Mouse (Mus musculus) c-Kit-negative CD71-positive TER-119-positive erythroid progenitor cells, embryonic 14.5 days (primary cell): Measurements from ENCODE around the gene Ccdc65.

Experiments used
- DNase-seq: peaks from one replicate; pipeline ENCODE4 v3.0.0-alpha.2; 2013; ENCODE audit warnings: low read depth, low spot score

Gene Ccdc65

GRCm38 (mm10) chr15:98692171-98692715 lies 15.8 kb upstream of the Ccdc65 start:
- no peak for DNase-seq

- DNase-seq: no peak
Observed at GRCm38 (mm10) chr15:98695726-98696125, 12.3 kb upstream of the Ccdc65 start.

- no peak for DNase-seq
Observed at GRCm38 (mm10) chr15:98696216-98696615, 11.8 kb upstream of the Ccdc65 start.

GRCm38 (mm10) chr15:98699190-98700105 lies 8.6 kb upstream of the Ccdc65 start:
- DNase-seq: peak; percentile 22

GRCm38 (mm10) chr15:98704312-98704711 lies 3.7 kb upstream of the Ccdc65 start:
- DNase-seq: no peak

- peak; percentile 13 for DNase-seq
Observed at GRCm38 (mm10) chr15:98710442-98710841, 2.4 kb downstream of the Ccdc65 start.

- no peak for DNase-seq
Observed at GRCm38 (mm10) chr15:98714230-98714652, 6.2 kb downstream of the Ccdc65 start.

GRCm38 (mm10) chr15:98717301-98717700 lies 9.3 kb downstream of the Ccdc65 start:
- no peak for DNase-seq

- DNase-seq: no peak
Observed at GRCm38 (mm10) chr15:98722191-98722590, 14.2 kb downstream of the Ccdc65 start.

- DNase-seq: no peak
Observed at GRCm38 (mm10) chr15:98722854-98723253, 14.8 kb downstream of the Ccdc65 start.

- no peak for DNase-seq
Observed at GRCm38 (mm10) chr15:98724441-98724840, 16.4 kb downstream of the Ccdc65 start.

- no peak for DNase-seq
Observed at GRCm38 (mm10) chr15:98726079-98726478, 18.1 kb downstream of the Ccdc65 start.

GRCm38 (mm10) chr15:98726746-98727145 lies 18.7 kb downstream of the Ccdc65 start:
- DNase-seq: no peak

GRCm38 (mm10) chr15:98727443-98728321 lies 19.7 kb downstream of the Ccdc65 start, which contains the start of gene Fkbp11:
Fkbp11 (minus strand) TSS chr15:98728198.
- no peak for DNase-seq

- no peak for DNase-seq
Observed at GRCm38 (mm10) chr15:98728366-98728765, 20.4 kb downstream of the Ccdc65 start.

- no peak for DNase-seq
Observed at GRCm38 (mm10) chr15:98729791-98730545, 22.0 kb downstream of the Ccdc65 start.

- DNase-seq: no peak
Observed at GRCm38 (mm10) chr15:98730790-98731189, 22.8 kb downstream of the Ccdc65 start.

- no peak for DNase-seq
Observed at GRCm38 (mm10) chr15:98732006-98732531, 24.1 kb downstream of the Ccdc65 start.

- no peak for DNase-seq
Observed at GRCm38 (mm10) chr15:98733370-98733769, 25.4 kb downstream of the Ccdc65 start.

GRCm38 (mm10) chr15:98733976-98734566 lies 26.1 kb downstream of the Ccdc65 start:
- DNase-seq: no peak

GRCm38 (mm10) chr15:98736521-98736920 lies 28.5 kb downstream of the Ccdc65 start:
- DNase-seq: no peak
